Mouse (Mus musculus) cerebellum, adult 2 months (tissue): ENCODE data around the gene Stum. TPM values are rescaled to one million over a fixed set of nuclear protein-coding genes. Genes with fewer than 3 reads are reported as not detected.

Experiments
- DNase-seq, 2 experiments: peaks; one replicate each; pipeline ENCODE4 v3.0.0; 2021
- H3K27ac ChIP-seq: fragments of 200-500 bp; 2 replicates; pipeline ENCODE4 v1.5.1; 2012; ENCODE audit warnings: low read length, control low read depth, inconsistent platforms; ENCODE audit not compliant: insufficient read depth
- H3K27me3 ChIP-seq: fragments of 200-500 bp; 2 replicates; pipeline ENCODE4 v1.6.1; 2012; ENCODE audit warnings: inconsistent platforms, mild to moderate bottlenecking, low read length, moderate library complexity; ENCODE audit not compliant: control insufficient read depth, insufficient read depth
- H3K4me1 ChIP-seq: fragments of 200-500 bp; 2 replicates; pipeline ENCODE4 v1.6.1; 2011; ENCODE audit warnings: low read length; ENCODE audit not compliant: control insufficient read depth, insufficient read depth
- H3K4me3 ChIP-seq: fragments of 200-500 bp; replicated peaks from 2 replicates; pipeline ENCODE3; 2011; ENCODE audit warnings: mild to moderate bottlenecking, low read depth, low read length, control low read depth; ENCODE audit not compliant: insufficient read depth
- CTCF ChIP-seq: fragments of 200-500 bp; IDR thresholded peaks from 2 replicates; pipeline ENCODE4 v1.5.1; 2011; ENCODE audit warnings: low read depth, mild to moderate bottlenecking, control low read depth, low read length, moderate library complexity, borderline replicate concordance; ENCODE audit not compliant: insufficient read depth
- POLR2A ChIP-seq: fragments of 200-500 bp; IDR thresholded peaks from 2 replicates; pipeline ENCODE4 v1.6.1; 2011; ENCODE audit warnings: low read length, control low read depth, borderline replicate concordance; ENCODE audit not compliant: insufficient read depth
- WGBS: fragments of 180-500 bp; shearing (Covaris S2); methylation state at CpG from one replicate; pipeline ENCODE4 v1.1.7; 2018; 5-methylcytosine and 5-hydroxymethylcytosine counted together
- polyA plus RNA-seq: library from polyadenylated mRNA; depleted of rRNA; stranded (reverse); fragments of >200 nt; gene quantifications from 2 replicates; pipeline ENCODE4 v1.2.3, GENCODE M21; 2012

Stum gene
- polyA plus RNA-seq, 1 experiment = 7.3 TPM

DNA sequence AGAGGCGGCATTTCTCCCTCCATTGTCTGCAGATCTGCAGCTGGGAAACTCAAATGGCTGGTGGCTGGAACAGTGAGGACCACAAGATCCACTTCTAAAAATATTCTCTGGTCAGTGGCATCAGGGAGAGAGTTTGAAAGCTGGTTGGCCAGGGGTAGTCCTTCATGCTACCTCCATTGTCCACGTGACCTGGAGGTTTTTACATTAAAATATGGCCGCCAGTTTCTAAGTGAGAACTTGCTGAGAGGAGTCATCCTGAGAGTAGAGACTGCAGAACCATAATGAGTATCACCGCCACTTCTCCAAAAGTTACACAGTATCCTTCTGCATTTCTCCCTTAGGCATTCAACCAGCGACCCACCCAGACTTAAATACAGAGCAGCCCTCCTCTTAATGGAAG is 2.0 kb upstream of the Stum start:
- Histone ChIP-seq H3K4me1 (peaks cover 6% of the 10 kb centered on the region), H3K4me3 (no peak overlapping the region), H3K27ac (no peak overlapping the region), H3K27me3 (no peaks in the 10 kb centered on the region; the same call in 1 of the 2 replicates)
- TF ChIP-seq POLR2A (no peak), CTCF (no peak)
- 94% methylated on average over 5 of the region's 5 CpGs for WGBS
- no peak for DNase-seq

DNA sequence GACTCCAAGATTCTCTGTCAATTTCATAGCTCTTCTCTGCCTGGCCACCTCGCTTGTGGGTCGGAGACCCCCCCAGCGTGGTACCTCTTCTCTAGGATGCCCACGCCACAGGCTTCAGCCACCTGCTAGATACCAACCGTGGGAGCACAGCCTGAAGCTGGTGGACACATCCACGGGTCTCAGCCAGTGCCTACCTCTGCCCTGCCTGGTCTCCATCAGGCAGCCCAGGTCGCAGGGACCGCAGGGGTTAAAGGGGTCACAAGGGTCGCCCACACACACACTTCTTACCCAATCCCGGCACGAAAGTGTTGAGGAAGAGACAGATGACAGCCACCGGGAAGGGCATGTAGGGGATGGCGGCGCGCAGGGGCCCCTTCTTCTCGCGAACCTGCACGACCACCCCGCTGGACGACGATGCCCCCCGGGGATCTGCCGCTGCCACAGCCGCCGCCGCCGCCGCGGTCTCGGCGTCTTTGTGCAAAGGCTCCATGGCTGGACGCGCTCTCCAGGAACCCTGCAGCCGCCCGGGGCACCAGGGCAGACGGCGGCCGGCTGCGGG is 385 bp downstream of the Stum start:
- DNase-seq = no peak
- Histone ChIP-seq H3K27ac (no peak overlapping the region), H3K4me3 (peak overlapping the region; percentile 1), H3K4me1 (peaks cover 6% of the 10 kb centered on the region), H3K27me3 (no peaks in the 10 kb centered on the region; the same call in 1 of the 2 replicates)
- WGBS = 8% methylated on average over 39 of the region's 39 CpGs
- TF ChIP-seq CTCF (no peak), POLR2A (no peak)

DNA sequence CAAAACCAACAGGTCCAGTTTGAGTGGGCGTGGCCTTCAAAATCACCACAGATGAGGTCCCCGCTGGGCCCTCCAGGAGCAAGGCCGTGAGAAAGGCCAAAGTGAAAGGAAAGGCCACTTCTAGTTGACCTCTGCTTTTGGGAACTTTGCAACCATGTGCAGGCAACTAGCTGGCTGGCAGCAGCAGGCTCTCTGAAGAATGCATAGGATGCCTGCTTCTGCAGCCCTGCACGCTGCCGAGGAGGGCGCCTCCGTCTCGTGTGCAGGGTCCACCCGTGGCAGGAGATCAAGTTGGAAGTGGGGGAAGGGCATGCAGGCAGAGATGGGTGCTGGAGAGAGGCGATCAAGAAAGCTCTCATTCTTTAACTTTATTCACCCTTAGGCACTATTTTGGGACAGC is 1.3 kb downstream of the Stum start:
- TF ChIP-seq POLR2A (no peak), CTCF (no peak)
- H3K4me1 ChIP-seq = 0 out of 2 replicates have a peak, but pooled peaks cover 3% of the 10 kb centered on the region
- H3K27ac ChIP-seq = no peak overlapping the region
- no peak overlapping the region for H3K4me3 ChIP-seq
- 66% methylated on average over 10 of the region's 10 CpGs for WGBS
- H3K27me3 ChIP-seq = no peaks in the 10 kb centered on the region; the same call in 1 of the 2 replicates
- DNase-seq = no peak

DNA sequence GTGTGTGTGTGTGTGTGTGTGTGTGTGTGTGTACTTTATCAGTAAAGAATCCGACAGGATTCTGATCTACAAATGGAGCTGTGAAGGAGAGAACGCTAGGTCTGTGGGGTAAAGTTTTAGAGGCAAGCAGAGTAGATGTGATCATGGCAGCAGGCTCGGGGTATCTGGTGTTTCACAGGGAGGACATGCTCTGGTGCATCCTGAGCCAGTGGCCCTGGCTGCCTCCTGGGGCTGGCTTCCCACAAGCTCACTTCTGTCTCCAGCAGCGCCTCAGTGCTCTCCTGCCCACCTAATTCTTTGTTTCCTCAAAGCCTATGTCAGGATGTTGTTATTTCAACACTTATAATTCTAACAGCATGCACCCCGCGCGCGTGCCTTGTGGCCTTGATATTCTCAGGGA is 2.0 kb downstream of the Stum start:
- Histone ChIP-seq H3K4me3 (no peak overlapping the region), H3K27me3 (no peaks in the 10 kb centered on the region; the same call in 1 of the 2 replicates), H3K4me1 (0 out of 2 replicates have a peak, but pooled peaks cover 3% of the 10 kb centered on the region), H3K27ac (no peak overlapping the region)
- WGBS = 83% methylated on average over 8 of the region's 8 CpGs
- DNase-seq = no peak
- no peak for TF ChIP-seq POLR2A
- TF ChIP-seq CTCF = no peak

DNA sequence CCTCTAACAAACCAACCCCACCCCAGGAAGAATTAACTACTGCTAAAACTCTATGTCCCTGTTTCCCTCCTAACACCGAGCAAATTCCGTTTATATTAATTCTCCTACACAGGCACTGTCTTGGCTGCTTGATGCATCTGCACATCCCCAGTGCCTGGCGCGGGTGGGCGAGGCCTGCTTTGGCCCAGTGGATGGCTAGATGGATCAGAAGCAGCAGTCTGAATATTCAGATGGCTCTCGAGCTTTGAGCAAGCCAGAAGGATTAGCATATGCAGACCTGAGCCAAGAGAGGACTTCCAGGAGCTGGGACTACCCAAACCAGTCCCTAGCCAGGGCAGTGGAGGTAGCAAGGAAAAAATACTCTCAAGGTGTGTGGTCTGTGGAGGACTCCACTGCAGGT is 3.0 kb downstream of the Stum start:
- no peak overlapping the region for H3K4me3 ChIP-seq
- H3K4me1 ChIP-seq = 0 out of 2 replicates have a peak, but pooled peaks cover 3% of the 10 kb centered on the region
- H3K27me3 ChIP-seq = no peaks in the 10 kb centered on the region; the same call in 1 of the 2 replicates
- no peak for DNase-seq
- H3K27ac ChIP-seq = no peak overlapping the region
- WGBS = 47% methylated on average over 6 of the region's 6 CpGs
- TF ChIP-seq POLR2A (no peak), CTCF (no peak)

DNA sequence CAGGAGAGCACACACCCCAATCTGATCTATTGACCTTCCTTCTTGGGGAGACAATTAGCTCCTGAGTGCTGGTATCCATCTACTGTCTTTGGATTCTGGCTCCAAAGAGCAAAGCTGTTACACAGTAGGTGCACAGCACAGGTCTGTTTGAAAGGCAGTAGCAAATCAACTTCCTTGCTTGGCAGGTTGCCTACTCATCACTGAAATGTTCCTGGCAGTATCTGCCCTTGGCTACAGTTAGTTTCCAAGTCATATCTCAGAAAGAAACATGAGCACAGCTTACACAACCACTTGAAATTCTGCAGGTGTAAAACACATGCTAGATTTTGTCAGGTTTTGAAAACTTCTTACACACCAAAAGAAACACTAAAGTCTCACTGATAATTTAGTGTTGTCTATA is 9.7 kb downstream of the Stum start:
- no peaks in the 10 kb centered on the region for H3K27me3 ChIP-seq
- TF ChIP-seq CTCF (no peak), POLR2A (no peak)
- H3K27ac ChIP-seq = no peak overlapping the region
- H3K4me1 ChIP-seq = no peaks in the 10 kb centered on the region
- H3K4me3 ChIP-seq = no peak overlapping the region
- DNase-seq = peak in 1 of 2 experiments; percentile 57

DNA sequence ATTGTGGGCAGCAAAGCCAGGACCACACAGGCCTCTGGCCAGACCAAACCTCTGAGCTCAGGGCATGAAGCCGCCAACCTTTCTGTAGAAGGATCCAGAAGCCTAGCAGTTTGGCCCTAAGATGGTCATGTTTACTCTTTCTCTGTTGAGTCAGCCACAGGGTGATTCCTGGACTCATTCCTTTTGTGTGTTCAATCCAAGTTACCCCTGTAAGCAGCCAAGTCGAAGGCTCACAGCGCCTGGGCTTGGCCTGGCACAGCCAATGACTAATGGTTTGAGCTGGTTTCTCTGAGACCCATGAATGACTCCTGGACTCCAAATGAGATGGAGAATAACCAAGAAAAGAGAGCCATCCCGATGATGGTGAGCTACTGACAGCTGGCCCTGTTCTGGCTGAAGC is 15.3 kb downstream of the Stum start:
- Histone ChIP-seq H3K4me3 (no peak overlapping the region), H3K27ac (no peak overlapping the region), H3K27me3 (no peaks in the 10 kb centered on the region), H3K4me1 (peaks cover 7% of the 10 kb centered on the region)
- no peak for TF ChIP-seq POLR2A
- no peak for TF ChIP-seq CTCF
- 33% methylated on average over 4 of the region's 4 CpGs for WGBS
- DNase-seq = no peak

DNA sequence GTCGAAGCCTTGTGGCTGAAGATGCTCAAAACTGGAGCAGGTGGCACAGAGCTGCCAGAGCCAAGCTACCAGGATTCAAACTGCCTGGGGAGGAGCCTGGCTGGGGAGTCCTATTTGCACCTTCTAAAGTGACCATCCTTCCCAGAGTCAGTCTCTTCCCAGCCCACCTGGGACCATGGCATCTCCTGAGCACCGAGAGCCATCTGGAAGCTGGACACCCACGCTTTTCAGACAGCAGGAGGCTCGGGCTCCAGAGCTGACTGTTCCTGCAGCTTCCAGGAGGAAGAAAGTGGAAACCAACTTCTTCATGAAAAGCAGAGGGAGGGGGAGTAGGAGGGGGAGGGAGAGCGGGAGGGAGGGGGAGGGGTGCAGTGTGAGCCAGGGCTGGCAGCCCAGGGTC is 17.7 kb downstream of the Stum start:
- 26% methylated on average over 5 of the region's 5 CpGs for WGBS
- no peak for TF ChIP-seq POLR2A
- no peak for TF ChIP-seq CTCF
- DNase-seq = peak in 1 of 2 experiments; percentile 29
- H3K27ac ChIP-seq = no peak overlapping the region
- no peak overlapping the region for H3K4me3 ChIP-seq
- H3K4me1 ChIP-seq = peaks cover 18% of the 10 kb centered on the region
- H3K27me3 ChIP-seq = no peaks in the 10 kb centered on the region
